Mouse (Mus musculus) kidney, postnatal 0 days (tissue): ENCODE data around the gene Ppfibp1. TPM values are rescaled to one million over a fixed set of nuclear protein-coding genes. Genes with fewer than 3 reads are reported as not detected.
A peak's percentile ranks its signal among the peaks of the same experiment; 100 is the strongest.

Experiments used
- ATAC-seq: fragments of 200-750 bp; cut with Nextera tagmentation; replicated peaks from 2 replicates; pipeline ENCODE4 v1.8.0; 2017; ENCODE audit warnings: low read depth, moderate number of reproducible peaks, moderate TSS enrichment, moderate library complexity; ENCODE audit not compliant: low FRiP score
- DNase-seq: peaks from one replicate; pipeline ENCODE4 v3.0.0-alpha.2; 2016; ENCODE audit warnings: low spot score
- H3K27ac ChIP-seq: fragments of 300-500 bp; sonication (generic); 2 replicates; pipeline ENCODE4 v1.5.1; 2014; ENCODE audit warnings: mild to moderate bottlenecking
- H3K27me3 ChIP-seq: fragments of 300-500 bp; sonication (generic); 2 replicates; pipeline ENCODE4 v1.6.1; 2014; ENCODE audit warnings: low read length, mixed read lengths; ENCODE audit not compliant: insufficient read depth
- H3K36me3 ChIP-seq: fragments of 300-500 bp; sonication (generic); 2 replicates; pipeline ENCODE4 v1.6.1; 2014; ENCODE audit warnings: low read length, mixed read lengths; ENCODE audit not compliant: insufficient read depth
- H3K4me1 ChIP-seq: fragments of 300-500 bp; sonication (generic); replicated peaks from 2 replicates; pipeline ENCODE4 v1.6.1; 2014; ENCODE audit warnings: antibody characterized with exemption, low read length, mixed read lengths; ENCODE audit not compliant: insufficient read depth
- H3K4me2 ChIP-seq: fragments of 300-500 bp; sonication (generic); 2 replicates; pipeline ENCODE4 v1.6.1; 2014; ENCODE audit warnings: mild to moderate bottlenecking, low read length, moderate library complexity, mixed read lengths
- H3K4me3 ChIP-seq: fragments of 300-500 bp; sonication (generic); replicated peaks from 2 replicates; pipeline ENCODE4 v1.5.1; 2014; ENCODE audit warnings: low read depth, low read length
- H3K9ac ChIP-seq: fragments of 300-500 bp; sonication (generic); 2 replicates; pipeline ENCODE4 v1.6.1; 2014; ENCODE audit warnings: low read depth, low read length
- H3K9me3 ChIP-seq: fragments of 300-500 bp; sonication (generic); replicated peaks from 2 replicates; pipeline ENCODE4 v1.6.1; 2016; ENCODE audit warnings: low read length, inconsistent platforms, mixed read lengths
- CTCF ChIP-seq: IDR thresholded peaks from 2 replicates; pipeline ENCODE4 v1.5.1; 2016; ENCODE audit warnings: antibody characterized with exemption, low read depth, mild to moderate bottlenecking, moderate library complexity
- WGBS: fragments of 180-500 bp; shearing (Covaris S2); extraction: QIAGEN DNeasy Blood & Tissue Kit; methylation state at CpG from one replicate; pipeline ENCODE4 v1.1.7; 2014; 5-methylcytosine and 5-hydroxymethylcytosine counted together
- polyA plus RNA-seq: library from polyadenylated mRNA; unstranded; fragments of >200 nt; fragmentation: Nextera tagmentation; extraction: Ambion mirVana; gene quantifications from 2 replicates; pipeline ENCODE4 v1.2.1, GENCODE M21; 2015

The Ppfibp1 gene
- polyA plus RNA-seq, 1 experiment from 2014 or later = 55.9 TPM

- no peak for TF ChIP-seq CTCF
- no peak overlapping the region for H3K4me3 ChIP-seq
- H3K4me1 ChIP-seq = peaks cover 20% of the 10 kb centered on the region
- 75% methylated on average over 3 of the region's 3 CpGs for WGBS
- H3K36me3 ChIP-seq = no peaks in the 10 kb centered on the region
- no peaks in the 10 kb centered on the region for H3K9me3 ChIP-seq
- no peak overlapping the region for H3K4me2 ChIP-seq
- no peak overlapping the region for H3K9ac ChIP-seq
- ATAC-seq = no peak
- no peak for DNase-seq
- no peaks in the 10 kb centered on the region for H3K27me3 ChIP-seq
- no peak overlapping the region for H3K27ac ChIP-seq
Observed at GRCm38 (mm10) chr6:146904707-146905106, 16.4 kb downstream of the Ppfibp1 start.

DNA sequence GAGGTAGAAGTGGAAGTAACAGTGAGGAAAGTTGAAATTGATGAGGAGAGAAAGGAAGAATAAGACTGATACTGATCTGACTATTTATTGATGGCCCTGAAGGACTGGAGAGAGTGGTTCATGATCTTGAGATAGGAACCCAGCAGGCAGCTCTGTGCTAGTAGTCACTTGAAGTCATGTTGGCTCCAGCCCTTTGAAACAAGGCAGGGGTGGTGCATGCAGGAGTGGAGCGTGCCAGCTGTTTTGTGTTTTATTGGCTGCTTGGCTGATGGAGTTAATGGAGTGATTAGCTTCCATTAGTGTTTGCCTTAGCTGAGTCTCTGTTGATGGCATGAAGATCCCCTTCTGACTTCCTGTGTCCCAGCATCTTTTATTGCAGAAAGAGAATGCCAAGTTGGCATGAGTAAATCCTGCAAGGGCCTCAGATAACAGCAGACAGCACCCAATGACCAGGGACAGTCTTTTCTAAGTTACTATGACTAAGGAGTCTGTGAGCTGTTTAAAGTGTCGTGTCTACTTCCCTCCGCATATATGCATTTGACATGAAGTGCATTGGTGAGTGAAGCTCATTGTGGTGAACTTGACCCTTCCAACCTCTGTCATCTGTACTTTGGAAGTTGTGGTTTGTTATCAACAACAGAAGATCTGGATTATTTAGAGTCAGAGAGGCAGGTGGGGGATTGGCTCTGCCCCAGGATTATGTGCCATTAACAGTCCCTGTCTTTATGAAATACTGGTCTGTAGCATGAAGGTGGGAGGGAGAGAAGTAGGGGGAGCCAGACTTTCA lies 17.9 kb downstream of the Ppfibp1 start:
- no peak overlapping the region for H3K9ac ChIP-seq
- no peak overlapping the region for H3K4me2 ChIP-seq
- peaks cover 20% of the 10 kb centered on the region for H3K4me1 ChIP-seq
- no peak for DNase-seq
- no peak for TF ChIP-seq CTCF
- WGBS = 50% methylated on average over 3 of the region's 3 CpGs
- no peak overlapping the region for H3K27ac ChIP-seq
- no peaks in the 10 kb centered on the region for H3K9me3 ChIP-seq
- H3K4me3 ChIP-seq = no peak overlapping the region
- no peak for ATAC-seq
- no peaks in the 10 kb centered on the region for H3K27me3 ChIP-seq
- H3K36me3 ChIP-seq = 0 out of 2 replicates have a peak, but pooled peaks cover 3% of the 10 kb centered on the region

- 0 out of 2 replicates have a peak overlapping the region, but pooled peaks have one; percentile 10 for H3K27ac ChIP-seq
- H3K4me1 ChIP-seq = peaks cover 30% of the 10 kb centered on the region
- H3K9me3 ChIP-seq = no peaks in the 10 kb centered on the region
- no peaks in the 10 kb centered on the region for H3K27me3 ChIP-seq
- ATAC-seq (no peak), DNase-seq (no peak)
- TF ChIP-seq CTCF = no peak
- no peak overlapping the region for H3K4me3 ChIP-seq
- 66% methylated on average over 5 of the region's 5 CpGs for WGBS
- 0 out of 2 replicates have a peak, but pooled peaks cover 3% of the 10 kb centered on the region for H3K36me3 ChIP-seq
- no peak overlapping the region for H3K4me2 ChIP-seq
- no peak overlapping the region for H3K9ac ChIP-seq
Observed at GRCm38 (mm10) chr6:146907061-146907794, 18.9 kb downstream of the Ppfibp1 start.

DNA sequence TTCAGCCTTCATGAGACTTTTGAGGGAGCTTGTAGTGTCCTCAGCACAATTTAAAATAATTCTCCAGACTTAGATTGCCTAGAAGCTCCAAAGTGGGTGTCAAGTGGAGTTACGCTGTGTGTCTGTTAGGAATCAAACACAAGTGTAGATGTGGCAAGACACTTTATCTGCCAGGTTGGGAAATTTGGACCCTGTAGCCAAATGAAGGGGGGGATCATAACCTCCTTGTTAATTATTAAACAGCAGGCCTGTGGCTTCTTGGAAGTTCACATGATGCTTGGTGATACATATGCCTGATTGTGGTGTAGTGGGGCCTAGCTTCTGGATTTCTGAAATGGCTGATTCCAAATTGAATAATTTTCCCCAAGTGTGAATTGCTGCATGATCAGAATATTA lies 19.5 kb downstream of the Ppfibp1 start:
- Histone ChIP-seq H3K36me3 (0 out of 2 replicates have a peak, but pooled peaks cover 3% of the 10 kb centered on the region), H3K4me3 (no peak overlapping the region), H3K9ac (no peak overlapping the region), H3K9me3 (no peaks in the 10 kb centered on the region), H3K4me1 (peaks cover 34% of the 10 kb centered on the region), H3K27ac (no peak overlapping the region), H3K4me2 (no peak overlapping the region), H3K27me3 (no peaks in the 10 kb centered on the region)
- DNase-seq (no peak), ATAC-seq (no peak)
- TF ChIP-seq CTCF = no peak
- 90% methylated on average over 1 of the region's 1 CpGs for WGBS

- no peak for ATAC-seq
- Histone ChIP-seq H3K36me3 (0 out of 2 replicates have a peak, but pooled peaks cover 3% of the 10 kb centered on the region), H3K9ac (no peak overlapping the region), H3K4me3 (no peak overlapping the region), H3K4me2 (no peak overlapping the region), H3K4me1 (peaks cover 42% of the 10 kb centered on the region), H3K27ac (no peak overlapping the region), H3K27me3 (no peaks in the 10 kb centered on the region), H3K9me3 (no peaks in the 10 kb centered on the region)
- WGBS = 78% methylated on average over 2 of the region's 2 CpGs
- TF ChIP-seq CTCF = no peak
- no peak for DNase-seq
Observed at GRCm38 (mm10) chr6:146908801-146909200, 20.5 kb downstream of the Ppfibp1 start.

DNA sequence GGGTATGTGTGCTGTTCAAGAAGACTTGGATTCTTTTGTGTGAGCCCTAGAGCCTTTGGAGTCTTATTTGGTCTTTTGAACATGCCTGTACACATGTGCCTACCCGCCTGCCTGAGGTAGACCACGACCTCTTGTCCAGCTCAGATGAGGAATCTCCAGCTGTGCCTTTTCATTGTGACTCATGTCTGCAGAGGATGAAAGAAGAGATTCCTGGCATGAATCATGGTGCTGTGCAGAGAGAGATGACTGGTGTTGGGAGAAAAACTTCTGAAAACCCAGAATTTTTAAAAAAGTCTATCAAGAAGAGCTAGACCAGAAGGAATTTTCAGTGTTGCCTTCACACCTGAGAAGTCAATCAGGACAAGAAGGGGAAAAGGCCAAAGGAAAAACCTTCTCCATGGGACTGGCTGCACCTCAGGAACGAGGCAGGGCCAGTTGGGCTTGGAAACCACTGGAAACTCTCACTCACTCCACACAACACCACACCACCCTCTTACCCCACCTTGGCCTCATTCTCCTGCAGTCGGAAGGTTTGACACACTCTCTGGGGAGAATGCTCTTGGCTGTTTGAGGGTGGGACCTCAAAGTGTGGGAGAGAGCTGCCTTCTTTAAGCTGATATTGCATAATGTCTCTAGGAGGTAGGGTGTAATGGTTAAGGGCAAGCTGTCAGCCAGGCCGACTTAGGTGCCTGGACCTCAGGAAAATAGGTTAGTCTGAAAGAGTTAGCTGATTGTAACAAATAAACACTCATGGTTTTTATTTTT lies 21.6 kb downstream of the Ppfibp1 start:
- no peak for DNase-seq
- Histone ChIP-seq H3K4me1 (peaks cover 47% of the 10 kb centered on the region), H3K9ac (no peak overlapping the region), H3K4me3 (no peak overlapping the region), H3K27ac (no peak overlapping the region), H3K27me3 (no peaks in the 10 kb centered on the region), H3K4me2 (no peak overlapping the region), H3K36me3 (0 out of 2 replicates have a peak, but pooled peaks cover 3% of the 10 kb centered on the region), H3K9me3 (no peaks in the 10 kb centered on the region)
- 79% methylated on average over 5 of the region's 5 CpGs for WGBS
- ATAC-seq = no peak
- no peak for TF ChIP-seq CTCF
